Mouse (Mus musculus) cortical plate, adult 2 months (tissue): ENCODE results near the gene Tmem150c.

Experiments used
- CTCF ChIP-seq: fragments of 200-500 bp; IDR thresholded peaks from 2 replicates; pipeline ENCODE4 v1.5.1; 2011; ENCODE audit warnings: mild to moderate bottlenecking, control low read depth, low read length; ENCODE audit not compliant: insufficient read depth; ENCODE audit errors: extremely low read depth
- POLR2A ChIP-seq: fragments of 200-500 bp; IDR thresholded peaks from 2 replicates; pipeline ENCODE4 v1.6.1; 2011; ENCODE audit warnings: mild to moderate bottlenecking, low read length, control low read depth; ENCODE audit not compliant: insufficient read depth; ENCODE audit errors: extremely low read depth

- TF ChIP-seq CTCF (no peak), POLR2A (no peak)
Observed at GRCm38 (mm10) chr5:100186618-100187017, 27.0 kb upstream of the Tmem150c start.
